Mouse (Mus musculus) ES-Bruce4 (cell line): Measurements from ENCODE around the gene Slc20a1. TPM values are rescaled to one million over a fixed set of nuclear protein-coding genes. Genes with fewer than 3 reads are reported as not detected.

Experiments used
- H3K27ac ChIP-seq: 2 replicates; pipeline ENCODE4 v1.5.1; 2012; ENCODE audit warnings: low read length, inconsistent platforms; ENCODE audit not compliant: insufficient read depth
- H3K27me3 ChIP-seq: 2 replicates; pipeline ENCODE4 v1.6.1; 2012; ENCODE audit warnings: mild to moderate bottlenecking, low read length, inconsistent platforms; ENCODE audit not compliant: control insufficient read depth, poor library complexity, insufficient read depth, severe bottlenecking
- H3K36me3 ChIP-seq: 2 replicates; pipeline ENCODE4 v1.6.1; 2012; ENCODE audit warnings: inconsistent platforms, mild to moderate bottlenecking, low read length, moderate library complexity; ENCODE audit not compliant: control insufficient read depth, poor library complexity, insufficient read depth, severe bottlenecking
- H3K4me1 ChIP-seq: one replicate; pipeline ENCODE4 v1.8.1; 2011; ENCODE audit warnings: low read length; ENCODE audit not compliant: control insufficient read depth, insufficient read depth
- H3K4me3 ChIP-seq: 2 replicates; pipeline ENCODE4 v1.5.1; 2011; ENCODE audit warnings: low read depth, mild to moderate bottlenecking, low read length
- H3K9ac ChIP-seq: 2 replicates; pipeline ENCODE4 v1.6.1; 2012; ENCODE audit warnings: low read depth, mild to moderate bottlenecking, inconsistent platforms; ENCODE audit not compliant: poor library complexity, severe bottlenecking
- H3K9me3 ChIP-seq: replicated peaks from 2 replicates; pipeline ENCODE4 v1.6.1; 2012; ENCODE audit warnings: mild to moderate bottlenecking, low read length, inconsistent platforms; ENCODE audit not compliant: control insufficient read depth, poor library complexity, insufficient read depth, severe bottlenecking
- CTCF ChIP-seq: IDR thresholded peaks from one replicate; pipeline ENCODE4 v1.8.1; 2011; ENCODE audit warnings: low read depth, low read length
- EP300 ChIP-seq: IDR thresholded peaks from 2 replicates; pipeline ENCODE4 v1.6.1; 2011; ENCODE audit warnings: low read depth, low read length; ENCODE audit not compliant: insufficient read depth
- POLR2A ChIP-seq: IDR thresholded peaks from one replicate; pipeline ENCODE4 v1.8.1; 2011; ENCODE audit warnings: low read length; ENCODE audit not compliant: insufficient read depth
- polyA plus RNA-seq: library from polyadenylated mRNA; stranded (reverse); fragments of >200 nt; gene quantifications from 2 replicates; pipeline ENCODE4 v1.2.4, GENCODE M21; 2011; ENCODE audit warnings: low read depth; ENCODE audit not compliant: missing spikeins, insufficient read depth, insufficient read length

Gene Slc20a1
- polyA plus RNA-seq, 1 experiment = 224 TPM

GRCm38 (mm10) chr2:129166466-129167463, 31.8 kb upstream of the Slc20a1 start:
- Histone ChIP-seq H3K9me3 (peaks cover 3% of the 10 kb centered on the region), H3K27me3 (no peaks in the 10 kb centered on the region), H3K9ac (no peak overlapping the region), H3K27ac (peak overlapping the region; percentile 59), H3K4me3 (no peak overlapping the region), H3K4me1 (peaks cover 6% of the 10 kb centered on the region), H3K36me3 (no peaks in the 10 kb centered on the region)
- TF ChIP-seq CTCF (no peak), POLR2A (no peak), EP300 (0 out of 2 replicates have a peak, but pooled peaks have one; percentile 20)

GRCm38 (mm10) chr2:129173386-129173785, 25.2 kb upstream of the Slc20a1 start:
- Histone ChIP-seq H3K4me1 (peaks cover 6% of the 10 kb centered on the region), H3K36me3 (no peaks in the 10 kb centered on the region), H3K9ac (peak overlapping the region; percentile 51; the same call in 1 of the 2 replicates), H3K27ac (no peak overlapping the region; the same call in 1 of the 2 replicates), H3K9me3 (peaks cover 2% of the 10 kb centered on the region), H3K4me3 (no peak overlapping the region), H3K27me3 (no peaks in the 10 kb centered on the region)
- TF ChIP-seq CTCF (no peak), POLR2A (no peak), EP300 (no peak)

GRCm38 (mm10) chr2:129174474-129174873, 24.1 kb upstream of the Slc20a1 start:
- Histone ChIP-seq H3K4me1 (peaks cover 6% of the 10 kb centered on the region), H3K4me3 (no peak overlapping the region), H3K27ac (no peak overlapping the region), H3K36me3 (no peaks in the 10 kb centered on the region), H3K9me3 (no peaks in the 10 kb centered on the region), H3K9ac (no peak overlapping the region), H3K27me3 (no peaks in the 10 kb centered on the region)
- TF ChIP-seq EP300 = peak; percentile 64; the same call in 1 of the 2 replicates
- peak; percentile 90 for TF ChIP-seq CTCF
- no peak for TF ChIP-seq POLR2A

GRCm38 (mm10) chr2:129175636-129176035, 22.9 kb upstream of the Slc20a1 start:
- H3K27ac ChIP-seq = no peak overlapping the region
- H3K9me3 ChIP-seq = no peaks in the 10 kb centered on the region
- H3K4me3 ChIP-seq = no peak overlapping the region
- H3K36me3 ChIP-seq = no peaks in the 10 kb centered on the region
- peaks cover 7% of the 10 kb centered on the region for H3K4me1 ChIP-seq
- TF ChIP-seq CTCF (no peak), POLR2A (no peak), EP300 (no peak)
- no peaks in the 10 kb centered on the region for H3K27me3 ChIP-seq
- H3K9ac ChIP-seq = no peak overlapping the region

GRCm38 (mm10) chr2:129176676-129177420, 21.7 kb upstream of the Slc20a1 start:
- H3K27ac ChIP-seq = peak overlapping the region; percentile 60

More at GRCm38 (mm10) chr2:129176676-129177420, 21.7 kb upstream of the Slc20a1 start:
- no peaks in the 10 kb centered on the region for H3K27me3 ChIP-seq
- no peaks in the 10 kb centered on the region for H3K36me3 ChIP-seq
- peaks cover 6% of the 10 kb centered on the region for H3K4me1 ChIP-seq
- no peak overlapping the region for H3K4me3 ChIP-seq
- no peak overlapping the region for H3K9ac ChIP-seq
- TF ChIP-seq CTCF = no peak
- no peak for TF ChIP-seq POLR2A
- TF ChIP-seq EP300 = 0 out of 2 replicates have a peak, but pooled peaks have one; percentile 34
- no peaks in the 10 kb centered on the region for H3K9me3 ChIP-seq
